Mouse (Mus musculus): ENCODE measurements around the gene Mrtfa. TPM values are rescaled to one million over a fixed set of nuclear protein-coding genes. Genes with fewer than 3 reads are reported as not detected.
"Not testable (repeated sequence)": the region's sequence is repeated elsewhere in the genome, so short reads cannot be mapped to it uniquely, and the experiment has no call there.

Mrtfa gene
- total RNA-seq, 2 experiments from 2014 or later = 71.2 to 75.8 TPM

- Histone ChIP-seq H3K27ac (no peak overlapping the region), H3K4me3 (no peak overlapping the region)
- intact Hi-C loops (cut with DNase I) = no loop called here
- no peak for DNase-seq (ENCODE audit: extremely low spot score in 1 of 2, low spot score in 2 of 2)
- TF ChIP-seq CTCF (IDR thresholded peaks at IDR 0.05) = no peak
These were observed 35.2 kb upstream of the Mrtfa start for GRCm38 (mm10) chr15:81225732-81226131.

- no peak overlapping the region for H3K27ac ChIP-seq
- H3K4me3 ChIP-seq = no peak overlapping the region
- intact Hi-C loops (cut with DNase I) = no loop called here
- no peak for TF ChIP-seq CTCF (IDR thresholded peaks at IDR 0.05)
- no peak for DNase-seq (ENCODE audit: extremely low spot score in 1 of 2, low spot score in 2 of 2)
These were observed 34.5 kb upstream of the Mrtfa start for GRCm38 (mm10) chr15:81225016-81225415.

GRCm38 (mm10) chr15:81221446-81221845 is 30.9 kb upstream of the Mrtfa start:
- no peak for TF ChIP-seq CTCF (IDR thresholded peaks at IDR 0.05)
- Histone ChIP-seq H3K27ac (no peak overlapping the region), H3K4me3 (no peak overlapping the region)
- intact Hi-C loops (cut with DNase I) = no loop called here
- no peak for DNase-seq (ENCODE audit: extremely low spot score in 1 of 2, low spot score in 2 of 2)

GRCm38 (mm10) chr15:81220051-81220450 is 29.5 kb upstream of the Mrtfa start:
- H3K4me3 ChIP-seq; H3K27ac ChIP-seq; intact Hi-C loops (cut with DNase I); DNase-seq (ENCODE audit: extremely low spot score in 1 of 2, low spot score in 2 of 2): not testable (repeated sequence)

- no peak for TF ChIP-seq CTCF (IDR thresholded peaks at IDR 0.05)
- intact Hi-C loops (cut with DNase I) = no loop called here
- H3K27ac ChIP-seq = no peak overlapping the region
- H3K4me3 ChIP-seq = no peak overlapping the region
- DNase-seq (ENCODE audit: extremely low spot score in 1 of 2, low spot score in 2 of 2) = no peak
These were observed 28.5 kb upstream of the Mrtfa start for GRCm38 (mm10) chr15:81219054-81219453.

GRCm38 (mm10) chr15:81216906-81217653 is 26.5 kb upstream of the Mrtfa start:
- TF ChIP-seq CTCF (IDR thresholded peaks at IDR 0.05) = no peak
- Histone ChIP-seq H3K27ac (peak overlapping the region; percentile 53), H3K4me3 (no peak overlapping the region)
- DNase-seq (ENCODE audit: extremely low spot score in 1 of 2, low spot score in 2 of 2) = peak; percentile 76 to 77
- intact Hi-C loops (cut with DNase I) = loop anchor here (1.0 kb wide), 1 partner anchor 76 kb away; no protein-coding TSS in a partner anchor

- TF ChIP-seq CTCF (IDR thresholded peaks at IDR 0.05) = no peak
- intact Hi-C loops (cut with DNase I) = no loop called here
These were observed 22.4 kb upstream of the Mrtfa start for GRCm38 (mm10) chr15:81212976-81213375.

GRCm38 (mm10) chr15:81210496-81210895 is 19.9 kb upstream of the Mrtfa start:
- no peak overlapping the region for H3K27ac ChIP-seq
- no peak for DNase-seq (ENCODE audit: extremely low spot score in 1 of 2, low spot score in 2 of 2)
- H3K4me3 ChIP-seq = no peak overlapping the region
- intact Hi-C loops (cut with DNase I) = no loop called here
- no peak for TF ChIP-seq CTCF (IDR thresholded peaks at IDR 0.05)

More at GRCm38 (mm10) chr15:81212976-81213375, 22.4 kb upstream of the Mrtfa start:
- H3K4me3 ChIP-seq = no peak overlapping the region
- DNase-seq (ENCODE audit: extremely low spot score in 1 of 2, low spot score in 2 of 2) = no peak
- no peak overlapping the region for H3K27ac ChIP-seq

- no peak overlapping the region for H3K4me3 ChIP-seq
- no peak for DNase-seq (ENCODE audit: extremely low spot score in 1 of 2, low spot score in 2 of 2)
- no peak overlapping the region for H3K27ac ChIP-seq
- no peak for TF ChIP-seq CTCF (IDR thresholded peaks at IDR 0.05)
- intact Hi-C loops (cut with DNase I) = no loop called here
These were observed 11.9 kb upstream of the Mrtfa start for GRCm38 (mm10) chr15:81202462-81202861.

GRCm38 (mm10) chr15:81199372-81199959 is 8.9 kb upstream of the Mrtfa start:
- DNase-seq (ENCODE audit: extremely low spot score in 1 of 2, low spot score in 2 of 2) = peak; percentile 52 to 56
- TF ChIP-seq CTCF (IDR thresholded peaks at IDR 0.05) = peak; percentile 67
- Histone ChIP-seq H3K27ac (no peak overlapping the region), H3K4me3 (no peak overlapping the region)
- intact Hi-C loops (cut with DNase I) = loop anchor here (10.0 kb wide), 1 partner anchor 495 kb away; no protein-coding TSS in a partner anchor

- no peak for DNase-seq (ENCODE audit: extremely low spot score in 1 of 2, low spot score in 2 of 2)
- Histone ChIP-seq H3K27ac (no peak overlapping the region), H3K4me3 (no peak overlapping the region)
- TF ChIP-seq CTCF (IDR thresholded peaks at IDR 0.05) = peak; percentile 14; the same call in 1 of the 2 replicates
- intact Hi-C loops (cut with DNase I) = loop anchor here (10.0 kb wide), 1 partner anchor 494 kb away; no protein-coding TSS in a partner anchor
These were observed 7.9 kb upstream of the Mrtfa start for GRCm38 (mm10) chr15:81198447-81198846.

GRCm38 (mm10) chr15:81197197-81197596 is 6.6 kb upstream of the Mrtfa start:
- no peak for TF ChIP-seq CTCF (IDR thresholded peaks at IDR 0.05)
- intact Hi-C loops (cut with DNase I) = loop anchor here (10.0 kb wide), 1 partner anchor 492 kb away; no protein-coding TSS in a partner anchor

More at GRCm38 (mm10) chr15:81197197-81197596, 6.6 kb upstream of the Mrtfa start:
- no peak overlapping the region for H3K27ac ChIP-seq
- H3K4me3 ChIP-seq = no peak overlapping the region
- DNase-seq (ENCODE audit: extremely low spot score in 1 of 2, low spot score in 2 of 2) = no peak
